Mouse (Mus musculus) cerebellum, postnatal 14 days (tissue): ENCODE data around the gene Ccdc177.
"Not testable (repeated sequence)": the region's sequence is repeated elsewhere in the genome, so short reads cannot be mapped to it uniquely, and the experiment has no call there.

Experiments
- DNase-seq, 2 experiments: peaks; one replicate each; pipeline ENCODE4 v3.0.0; 2021; ENCODE audit warnings: mixed read lengths in 2 of 2

Ccdc177 gene

GRCm38 (mm10) chr12:80760396-80760801 is at the start of gene Ccdc177:
Ccdc177 (minus strand) TSS chr12:80760687.
- peak; percentile 94 to 95 for DNase-seq

- DNase-seq = no peak
These were observed 49.5 kb upstream of the Ccdc177 start for GRCm38 (mm10) chr12:80810005-80810404.

- DNase-seq = no peak
These were observed 47.1 kb upstream of the Ccdc177 start for GRCm38 (mm10) chr12:80807451-80808085.

GRCm38 (mm10) chr12:80804861-80805428 is 44.5 kb upstream of the Ccdc177 start:
- no peak for DNase-seq

- peak; percentile 74 to 85 for DNase-seq
These were observed 43.4 kb upstream of the Ccdc177 start for GRCm38 (mm10) chr12:80803924-80804323.

GRCm38 (mm10) chr12:80801443-80801842 is 41.0 kb upstream of the Ccdc177 start:
- DNase-seq = no peak

- no peak for DNase-seq
These were observed 39.7 kb upstream of the Ccdc177 start for GRCm38 (mm10) chr12:80800156-80800555.

- peak; percentile 72 to 86 for DNase-seq
These were observed 37.8 kb upstream of the Ccdc177 start for GRCm38 (mm10) chr12:80798271-80798670.

- no peak for DNase-seq
These were observed 34.7 kb upstream of the Ccdc177 start for GRCm38 (mm10) chr12:80794935-80795785.

GRCm38 (mm10) chr12:80794522-80794921 is 34.0 kb upstream of the Ccdc177 start:
- DNase-seq = no peak

- DNase-seq = no peak
These were observed 33.0 kb upstream of the Ccdc177 start for GRCm38 (mm10) chr12:80793535-80793934.

- DNase-seq = peak; percentile 24 to 58
These were observed 32.4 kb upstream of the Ccdc177 start for GRCm38 (mm10) chr12:80792867-80793266.

GRCm38 (mm10) chr12:80791571-80792444 is 31.3 kb upstream of the Ccdc177 start:
- DNase-seq = peak; percentile 56 to 57

- DNase-seq = peak in 1 of 2 experiments; percentile 16
These were observed 30.4 kb upstream of the Ccdc177 start for GRCm38 (mm10) chr12:80790700-80791570.

GRCm38 (mm10) chr12:80789849-80790694 is 29.6 kb upstream of the Ccdc177 start, which contains the start of gene Susd6:
Susd6 (plus strand) TSS chr12:80790510.
- peak; percentile 99 for DNase-seq

GRCm38 (mm10) chr12:80789276-80789675 is 28.8 kb upstream of the Ccdc177 start:
- DNase-seq = not testable (repeated sequence)

GRCm38 (mm10) chr12:80788188-80788587 is 27.7 kb upstream of the Ccdc177 start:
- DNase-seq = peak in 1 of 2 experiments; percentile 24

- DNase-seq = peak in 1 of 2 experiments; percentile 41
These were observed 27.1 kb upstream of the Ccdc177 start for GRCm38 (mm10) chr12:80787604-80788003.

GRCm38 (mm10) chr12:80786591-80786990 is 26.1 kb upstream of the Ccdc177 start:
- peak in 1 of 2 experiments; percentile 38 for DNase-seq

- no peak for DNase-seq
These were observed 25.1 kb upstream of the Ccdc177 start for GRCm38 (mm10) chr12:80785597-80785996.
